Mouse (Mus musculus): ENCODE measurements around the gene Prph2. TPM values are rescaled to one million over a fixed set of nuclear protein-coding genes. Genes with fewer than 3 reads are reported as not detected.

Prph2 gene
- not detected for total RNA-seq (2021)

DNA sequence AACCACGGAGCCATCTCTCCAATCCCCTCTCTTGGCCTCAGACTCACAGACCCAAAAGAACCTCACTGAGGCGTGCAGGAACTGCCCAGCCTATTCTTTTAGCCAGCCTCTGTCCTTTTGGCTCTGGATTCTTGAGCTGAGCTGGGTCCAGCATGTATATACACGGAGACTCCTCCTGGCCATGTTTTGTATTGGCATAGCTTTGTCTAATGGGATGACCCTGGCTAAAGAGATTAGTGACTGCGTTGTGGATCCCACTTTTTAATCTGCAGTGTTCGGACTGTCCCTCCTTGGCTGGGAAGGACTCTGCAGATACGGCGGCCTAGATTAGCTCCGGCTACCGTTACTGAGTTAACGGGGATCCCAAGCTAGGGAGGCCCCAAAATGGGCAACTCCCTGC, at the start of gene Prph2:
Prph2 (plus strand) TSS at position 274 of the 400 bp plus-strand sequence.
- DNase-seq, result no peak

GRCm38 (mm10) chr17:46864566-46865195, 45.6 kb upstream of the Prph2 start:
- no peak for DNase-seq

- no peak for DNase-seq
Observed at GRCm38 (mm10) chr17:46866836-46867235, 43.4 kb upstream of the Prph2 start.

DNA sequence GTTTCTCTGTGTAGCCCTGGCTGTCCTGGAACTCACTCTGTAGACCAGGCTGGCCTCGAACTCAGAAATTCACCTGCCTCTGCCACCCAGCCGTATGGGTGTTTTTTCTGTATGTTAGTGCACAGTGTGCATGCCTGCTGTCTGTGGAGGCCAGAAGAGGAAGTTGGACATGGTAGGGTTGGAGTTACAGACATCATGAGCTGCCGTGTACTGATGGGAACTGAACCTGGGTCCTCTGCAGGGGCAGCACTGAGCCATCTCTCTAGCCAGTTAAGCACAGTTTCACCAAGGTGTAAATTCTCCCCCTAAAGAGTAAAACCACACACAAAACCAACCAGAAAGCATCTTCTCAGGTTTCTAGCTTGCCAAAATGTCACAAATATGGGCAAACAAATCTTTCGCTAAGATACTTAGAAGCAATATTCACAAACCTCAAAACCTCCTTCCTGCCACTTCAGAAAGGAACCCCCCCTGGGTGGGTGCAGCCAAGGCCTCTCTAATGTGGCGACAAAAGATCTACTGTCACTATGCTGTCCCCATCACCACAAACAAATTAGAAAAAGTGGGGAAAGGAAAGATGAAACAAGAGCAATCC, 40.0 kb upstream of the Prph2 start:
- no peak for DNase-seq

GRCm38 (mm10) chr17:46870913-46871312, 39.3 kb upstream of the Prph2 start:
- DNase-seq, result no peak

DNA sequence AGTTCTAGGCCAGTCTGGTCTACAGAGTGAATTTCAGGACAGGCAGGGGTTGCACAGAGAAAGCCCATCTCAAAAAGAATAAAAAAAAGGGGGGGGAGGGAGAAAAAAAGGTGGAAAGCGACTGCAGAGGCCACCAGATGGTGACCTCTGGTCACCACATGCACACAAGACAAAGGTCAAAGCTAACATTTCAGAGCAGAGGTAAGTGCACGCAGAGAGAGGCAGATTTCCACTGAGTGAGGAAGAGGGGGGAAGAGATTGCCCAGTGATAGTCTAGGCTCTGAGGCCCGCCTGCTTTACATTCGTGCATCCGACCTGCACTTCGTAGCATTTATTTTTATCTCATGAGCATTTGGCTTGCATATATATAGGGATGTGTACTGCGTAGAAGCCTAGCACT, 37.5 kb upstream of the Prph2 start:
- no peak for DNase-seq

DNA sequence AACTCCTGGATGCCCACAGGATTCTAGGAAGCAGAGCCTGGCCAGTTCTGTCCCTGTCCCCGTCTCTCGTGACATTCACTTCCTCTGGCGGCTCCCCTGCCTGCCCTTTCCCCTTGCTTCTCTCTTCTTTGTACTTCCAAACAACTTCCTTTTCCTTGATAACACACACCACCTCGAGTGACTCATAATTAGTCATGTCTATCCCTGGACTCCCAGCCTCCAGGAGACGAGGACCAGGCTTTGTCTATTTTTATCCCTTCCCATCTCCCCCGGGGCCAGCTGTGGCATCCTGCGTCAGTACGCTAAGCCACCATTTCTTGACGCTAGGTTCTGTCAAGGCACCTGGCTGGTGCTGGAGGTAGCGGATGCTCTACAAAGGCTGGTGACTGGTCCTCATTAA, 36.1 kb upstream of the Prph2 start:
- peak; percentile 73 for DNase-seq

DNA sequence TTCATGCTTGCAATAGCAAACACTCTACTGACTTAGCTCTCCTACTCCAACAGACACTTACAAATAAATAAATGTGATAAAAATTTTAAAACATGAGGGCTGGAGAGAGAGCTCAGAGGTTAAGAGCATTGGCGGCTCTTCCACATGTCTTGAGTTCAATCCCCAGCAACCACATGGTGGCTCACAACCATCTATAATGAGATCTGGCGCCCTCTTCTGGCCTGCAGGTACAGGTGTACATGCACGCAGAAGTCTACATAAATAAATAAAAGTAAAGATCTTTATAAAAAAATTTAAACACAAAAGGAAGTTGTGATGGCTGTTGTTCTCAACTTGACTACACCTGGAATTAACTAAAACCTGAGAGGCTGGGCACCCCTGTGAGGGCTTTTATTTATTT, 34.6 kb upstream of the Prph2 start:
- no peak for DNase-seq

- no peak for DNase-seq
Observed at GRCm38 (mm10) chr17:46876371-46876950, 33.8 kb upstream of the Prph2 start.

DNA sequence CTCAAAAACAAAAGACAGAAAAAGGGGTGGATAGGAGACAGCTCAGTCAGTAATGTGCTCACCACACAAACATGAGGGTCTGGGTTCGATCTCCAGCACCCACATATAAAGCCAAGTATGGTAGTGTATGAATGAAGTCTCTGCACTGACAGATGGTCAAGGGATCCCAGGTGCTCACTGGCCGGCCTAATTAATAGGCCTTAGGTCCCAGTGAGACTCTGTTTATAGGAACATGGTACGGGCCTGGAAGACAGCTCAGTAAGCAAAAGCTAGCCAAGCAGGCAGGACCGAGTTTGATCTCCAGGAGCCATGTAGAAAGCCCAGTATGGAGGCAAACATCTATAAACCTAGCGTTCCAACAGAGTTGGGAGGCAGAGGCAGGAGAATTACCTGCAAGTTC, 33.2 kb upstream of the Prph2 start:
- DNase-seq, result no peak

DNA sequence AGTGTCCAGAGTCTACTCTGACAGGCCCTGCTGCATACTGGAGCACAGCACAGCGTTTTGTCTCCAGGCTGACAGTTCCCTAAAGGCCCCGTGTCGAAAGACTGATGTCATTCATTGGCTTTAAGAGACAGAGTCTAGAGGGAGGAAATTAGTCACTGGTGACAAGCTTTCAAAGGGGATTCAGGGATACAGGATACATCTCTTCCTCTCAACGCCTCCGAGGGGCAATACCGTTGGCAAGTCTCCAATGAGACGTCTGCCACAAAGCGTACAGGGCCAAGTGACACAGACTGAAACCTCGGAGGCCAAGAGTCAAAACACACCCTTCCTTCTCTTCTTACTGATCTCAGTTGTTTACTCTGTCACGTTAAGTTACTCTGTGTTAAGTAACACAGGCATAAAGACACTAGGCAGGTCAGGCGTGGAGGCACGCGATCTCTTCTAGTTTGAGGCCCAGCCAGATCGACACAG, 30.4 kb upstream of the Prph2 start:
- peak; percentile 72 for DNase-seq

DNA sequence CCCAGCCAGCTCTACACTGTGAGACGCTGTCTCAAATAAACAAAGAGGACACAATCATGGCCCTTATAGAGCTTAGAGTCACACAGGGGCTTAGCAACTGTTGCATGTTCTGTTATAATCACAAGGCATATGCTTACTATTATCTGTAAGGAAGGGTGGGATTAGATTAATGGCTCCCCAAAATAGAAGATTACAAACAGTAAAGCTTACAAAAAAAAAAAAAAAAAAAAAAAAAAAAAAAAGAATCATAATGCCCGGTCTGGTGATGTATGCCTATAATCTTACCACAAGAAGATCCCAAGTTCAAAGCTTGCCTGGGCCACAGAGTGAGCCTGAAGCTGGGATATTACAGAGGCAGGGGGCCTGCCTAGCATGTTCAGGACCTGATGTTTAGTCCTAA, 29.9 kb upstream of the Prph2 start:
- DNase-seq, result no peak

GRCm38 (mm10) chr17:46881728-46882127, 28.5 kb upstream of the Prph2 start:
- DNase-seq, result no peak

DNA sequence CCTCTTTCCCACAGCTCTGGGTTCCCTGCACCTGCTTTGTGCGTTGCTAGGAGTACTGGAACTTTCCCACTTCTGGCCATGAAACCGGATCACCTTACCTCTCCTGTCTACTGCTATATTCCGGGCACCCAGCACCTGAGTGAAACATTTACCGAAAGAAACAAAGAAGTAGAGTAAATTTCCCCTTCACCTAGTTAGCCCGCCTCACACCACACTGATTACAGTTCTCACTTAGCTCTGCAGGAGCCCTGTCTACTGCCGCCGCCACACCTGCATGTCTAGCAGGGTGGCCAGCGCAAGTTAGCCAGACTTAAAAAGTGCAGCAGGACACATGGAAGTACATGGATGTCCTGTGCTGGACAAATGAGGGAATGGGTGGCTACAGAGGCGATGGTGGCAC, 27.2 kb upstream of the Prph2 start:
- no peak for DNase-seq

GRCm38 (mm10) chr17:46884766-46885165, 25.5 kb upstream of the Prph2 start:
- DNase-seq, result no peak

DNA sequence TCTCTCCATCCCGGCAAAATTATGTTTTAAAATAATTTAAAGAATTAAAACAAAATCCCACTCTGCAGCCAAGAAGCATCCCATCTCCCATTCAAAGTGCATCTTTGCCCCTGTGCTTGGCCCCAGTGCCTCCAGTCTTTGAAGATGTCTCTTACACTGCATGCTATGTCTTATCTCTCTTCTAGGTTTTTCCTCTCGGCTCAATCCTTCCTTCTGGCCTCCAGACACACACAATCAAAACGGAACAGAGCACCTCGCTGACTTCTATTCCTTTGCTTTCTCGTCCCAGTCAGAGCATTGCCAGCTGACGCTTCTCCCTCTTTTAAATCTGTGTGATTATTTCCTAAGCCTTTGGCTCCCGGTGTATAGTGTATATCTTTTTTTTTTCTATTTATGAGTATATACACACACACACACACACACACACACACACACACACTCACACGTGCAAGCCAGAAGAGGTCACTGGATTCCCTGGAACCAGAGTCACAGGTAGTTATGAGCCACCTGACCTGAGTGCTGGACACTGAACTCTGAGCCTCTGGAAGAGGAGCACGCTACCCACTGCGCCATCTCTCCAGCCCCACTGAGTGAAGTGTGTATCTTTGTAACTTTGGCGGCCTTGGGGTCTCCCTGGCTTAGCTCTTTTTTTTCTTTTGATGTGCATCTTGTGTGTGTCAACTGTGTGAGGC, 24.9 kb upstream of the Prph2 start:
- DNase-seq, result no peak

DNA sequence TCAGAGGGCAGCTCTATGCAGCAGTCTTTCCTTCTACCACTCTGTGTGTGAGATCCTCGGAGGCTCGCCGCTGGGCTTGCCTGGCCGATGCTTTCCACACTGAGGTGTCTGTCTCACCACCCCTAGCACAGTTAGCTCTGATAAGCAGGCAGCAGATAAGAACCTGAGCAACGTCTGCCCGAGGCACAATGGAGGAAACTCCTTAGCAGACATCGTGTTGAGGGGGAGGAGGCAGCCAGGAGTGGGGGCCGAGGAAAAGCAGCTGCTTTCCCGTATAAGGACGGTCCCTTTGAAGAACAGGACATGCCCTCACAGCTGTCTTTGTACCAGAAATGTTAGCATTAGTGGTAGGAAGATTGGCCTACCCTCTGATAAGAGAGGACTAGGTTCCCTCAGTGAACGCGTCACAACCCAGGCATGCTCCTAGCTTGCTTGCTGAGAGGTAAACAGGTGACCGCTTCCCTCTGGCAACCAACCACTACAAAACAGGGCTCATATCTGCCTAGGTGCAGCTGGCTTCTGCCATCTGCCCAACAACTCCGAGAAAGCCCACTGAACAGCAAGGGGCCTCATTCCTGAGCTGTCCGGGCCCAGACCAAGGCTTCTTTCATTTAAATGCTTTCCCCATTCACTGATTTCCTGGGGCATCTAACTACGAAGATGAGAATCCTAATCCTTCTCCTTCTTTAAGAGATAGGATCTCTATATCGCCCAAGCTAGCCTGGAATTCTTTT, 24.2 kb upstream of the Prph2 start:
- DNase-seq, result no peak

DNA sequence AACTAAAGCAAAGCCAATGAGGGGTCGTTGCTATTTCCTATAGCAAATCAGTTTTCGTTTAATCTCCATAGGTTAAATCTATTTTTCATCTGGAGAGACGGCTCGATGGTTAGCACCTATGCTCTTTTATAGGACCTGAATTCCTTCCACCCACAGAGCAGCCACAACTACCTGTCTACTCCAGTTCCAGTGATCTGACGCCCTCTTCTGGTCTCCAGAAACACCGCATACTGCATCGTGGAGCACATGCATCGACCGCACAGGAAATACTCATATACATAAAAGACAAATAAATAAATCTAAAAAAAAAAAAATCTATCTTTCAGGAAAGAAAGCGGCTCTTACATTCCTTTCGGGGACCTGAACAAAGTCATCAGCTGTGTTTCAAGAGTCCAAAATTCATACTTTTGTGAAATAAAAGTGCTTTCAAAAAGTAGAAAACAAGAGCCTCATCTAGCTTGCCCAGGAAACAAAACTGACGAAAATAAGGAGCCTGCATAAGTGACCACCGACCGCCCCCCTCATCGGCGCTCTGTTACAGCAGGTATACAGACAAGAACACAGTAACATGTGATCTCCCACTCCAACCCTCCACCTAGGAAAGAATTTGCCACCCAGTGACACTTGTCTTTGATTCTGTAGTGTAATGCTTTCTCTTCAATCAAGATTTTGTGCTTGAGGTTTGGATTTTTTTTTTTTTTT, 21.6 kb upstream of the Prph2 start:
- peak; percentile 59 for DNase-seq

DNA sequence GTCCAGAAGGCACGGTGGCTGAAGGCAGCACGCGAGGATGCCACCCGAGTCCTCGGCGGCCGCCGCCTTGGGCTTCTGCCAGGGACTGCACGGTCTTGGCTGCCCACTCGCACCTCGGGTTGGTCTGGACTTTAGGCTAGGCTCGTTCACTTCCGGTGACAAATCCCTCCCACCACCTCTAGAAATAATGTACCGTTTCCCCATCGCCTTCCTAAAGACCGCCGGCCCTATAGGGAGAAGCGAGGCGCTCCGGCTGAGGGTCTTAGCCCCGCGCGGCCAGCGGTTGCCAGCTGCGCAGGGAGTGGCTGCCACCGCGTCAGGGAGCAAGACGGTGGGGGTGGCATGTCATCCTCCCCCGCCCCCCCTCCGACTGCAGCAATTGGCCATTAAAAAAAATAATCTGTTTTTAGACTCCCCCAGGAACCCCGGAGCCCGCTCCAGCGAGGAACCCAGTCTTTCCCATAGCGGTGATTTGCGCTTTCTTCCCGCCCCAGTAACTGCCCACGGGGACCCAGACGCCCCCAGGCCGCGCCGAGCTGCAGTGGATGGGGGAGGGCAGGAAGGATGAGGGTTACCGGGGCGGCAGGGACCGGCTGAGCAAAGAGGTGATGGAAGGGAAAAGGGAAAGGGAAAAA, 20.7 kb upstream of the Prph2 start:
- DNase-seq, result peak; percentile 86

GRCm38 (mm10) chr17:46890116-46890815, 20.0 kb upstream of the Prph2 start, which contains the start of gene Tbcc:
Tbcc (plus strand) TSS chr17:46890684.
- DNase-seq, result peak; percentile 98

Measured in heart, postnatal 4 days (tissue).